Mouse (Mus musculus) lung, embryonic 14.5 days (tissue): Measurements from ENCODE around the gene Agtrap. TPM values are rescaled to one million over a fixed set of nuclear protein-coding genes. Genes with fewer than 3 reads are reported as not detected.
A peak's percentile ranks its signal among the peaks of the same experiment; 100 is the strongest.

Experiments used
- ATAC-seq: fragments of 200-750 bp; cut with Nextera tagmentation; 2 replicates; pipeline ENCODE4 v1.8.0; 2017; ENCODE audit warnings: mild to moderate bottlenecking, moderate TSS enrichment, moderate library complexity; ENCODE audit not compliant: insufficient read depth
- DNase-seq: peaks from one replicate; pipeline ENCODE4 v3.0.0-alpha.2; 2015
- H3K27ac ChIP-seq: fragments of 300-500 bp; sonication (generic); 2 replicates; pipeline ENCODE4 v1.5.1; 2014; ENCODE audit warnings: low read depth, mild to moderate bottlenecking, moderate library complexity
- H3K27me3 ChIP-seq: fragments of 300-500 bp; sonication (generic); 2 replicates; pipeline ENCODE4 v1.6.1; 2014; ENCODE audit warnings: low read length, control low read depth; ENCODE audit not compliant: insufficient read depth
- H3K36me3 ChIP-seq: fragments of 300-500 bp; sonication (generic); 2 replicates; pipeline ENCODE4 v1.6.1; 2014; ENCODE audit warnings: control low read depth; ENCODE audit not compliant: insufficient read depth
- H3K4me1 ChIP-seq: fragments of 300-500 bp; sonication (generic); 2 replicates; pipeline ENCODE4 v1.6.1; 2014; ENCODE audit warnings: antibody characterized with exemption, control low read depth; ENCODE audit not compliant: insufficient read depth
- H3K4me2 ChIP-seq: fragments of 300-500 bp; sonication (generic); 2 replicates; pipeline ENCODE4 v1.6.1; 2014; ENCODE audit warnings: mild to moderate bottlenecking
- H3K4me3 ChIP-seq: fragments of 300-500 bp; sonication (generic); 2 replicates; pipeline ENCODE4 v1.5.1; 2014; ENCODE audit warnings: low read depth, low read length
- H3K9ac ChIP-seq: fragments of 300-500 bp; sonication (generic); 2 replicates; pipeline ENCODE4 v1.6.1; 2014
- H3K9me3 ChIP-seq: fragments of 300-500 bp; sonication (generic); 2 replicates; pipeline ENCODE4 v1.6.1; 2016; ENCODE audit warnings: low read depth, low read length, control low read depth
- CTCF ChIP-seq: IDR thresholded peaks from 2 replicates; pipeline ENCODE4 v1.5.1; 2016; ENCODE audit warnings: antibody characterized with exemption, low read depth
- WGBS: fragments of 180-500 bp; shearing (Covaris S2); extraction: QIAGEN DNeasy Blood & Tissue Kit; methylation state at CpG from one replicate; pipeline ENCODE4 v1.1.7; 2014; 5-methylcytosine and 5-hydroxymethylcytosine counted together
- polyA plus RNA-seq: library from polyadenylated mRNA; unstranded; fragments of >200 nt; fragmentation: Nextera tagmentation; extraction: Ambion mirVana; gene quantifications from 2 replicates; pipeline ENCODE4 v1.2.1, GENCODE M21; 2014

The Agtrap gene
- polyA plus RNA-seq, result 11.6 and 14.2 TPM in 2 replicates

GRCm38 (mm10) chr4:148087907-148088527 lies at the start of gene Agtrap:
Gene Agtrap (minus strand): TSS chr4:148088031.
- Histone ChIP-seq H3K9ac (peak within 1 kb of the TSS; percentile 80), H3K9me3 (no peaks in the 10 kb centered on the region), H3K27me3 (no peaks in the 10 kb centered on the region), H3K4me2 (peak within 1 kb of the TSS; percentile 87), H3K27ac (peak within 1 kb of the TSS; percentile 26; the same call in 1 of the 2 replicates), H3K4me3 (peak within 1 kb of the TSS; percentile 77), H3K36me3 (no peaks in the 10 kb centered on the region), H3K4me1 (peaks cover 13% of the 10 kb centered on the region)
- no peak for TF ChIP-seq CTCF
- WGBS, result 6% methylated on average over 33 of the region's 34 CpGs
- ATAC-seq (peak; percentile 93), DNase-seq (peak; percentile 97)

- TF ChIP-seq CTCF, result no peak
- no peaks in the 10 kb centered on the region for H3K36me3 ChIP-seq
- DNase-seq (no peak), ATAC-seq (no peak)
- no peak overlapping the region for H3K27ac ChIP-seq
- 66% methylated on average over 8 of the region's 8 CpGs for WGBS
- no peaks in the 10 kb centered on the region for H3K4me1 ChIP-seq
- H3K9ac ChIP-seq, result no peak overlapping the region
- H3K9me3 ChIP-seq, result no peaks in the 10 kb centered on the region
- 0 out of 2 replicates have a peak, but pooled peaks cover 5% of the 10 kb centered on the region for H3K27me3 ChIP-seq
- H3K4me3 ChIP-seq, result no peak overlapping the region
- no peak overlapping the region for H3K4me2 ChIP-seq
Measured at GRCm38 (mm10) chr4:148137503-148137902, 49.7 kb upstream of the Agtrap start.

- Histone ChIP-seq H3K4me2 (no peak overlapping the region), H3K27me3 (peaks cover 21% of the 10 kb centered on the region), H3K36me3 (no peaks in the 10 kb centered on the region), H3K27ac (no peak overlapping the region), H3K9me3 (no peaks in the 10 kb centered on the region), H3K4me1 (no peaks in the 10 kb centered on the region), H3K9ac (no peak overlapping the region), H3K4me3 (no peak overlapping the region)
- ATAC-seq, result no peak
- WGBS, result 63% methylated on average over 8 of the region's 8 CpGs
- no peak for TF ChIP-seq CTCF
- DNase-seq, result no peak
Measured at GRCm38 (mm10) chr4:148134988-148135387, 47.2 kb upstream of the Agtrap start.

GRCm38 (mm10) chr4:148131497-148132081 lies 43.8 kb upstream of the Agtrap start:
- Histone ChIP-seq H3K4me1 (no peaks in the 10 kb centered on the region), H3K4me2 (peak overlapping the region; percentile 93), H3K27me3 (peaks cover 36% of the 10 kb centered on the region), H3K9me3 (no peaks in the 10 kb centered on the region), H3K4me3 (peak overlapping the region; percentile 66), H3K27ac (no peak overlapping the region), H3K36me3 (no peaks in the 10 kb centered on the region), H3K9ac (peak overlapping the region; percentile 73)
- ATAC-seq (peak; percentile 73), DNase-seq (peak; percentile 37)
- WGBS, result under 1% methylated on average over 21 of the region's 21 CpGs
- TF ChIP-seq CTCF, result no peak

GRCm38 (mm10) chr4:148130561-148131413 lies 43.0 kb upstream of the Agtrap start, which contains the start of gene Draxin:
Gene Draxin (minus strand): TSS chr4:148130698.
- WGBS, result under 1% methylated on average over 65 of the region's 87 CpGs
- no peaks in the 10 kb centered on the region for H3K4me1 ChIP-seq
- no peak within 1 kb of the TSS; the same call in 1 of the 2 replicates for H3K27ac ChIP-seq
- H3K27me3 ChIP-seq, result peaks cover 39% of the 10 kb centered on the region
- peak; percentile 85 for DNase-seq
- peak; percentile 94 for ATAC-seq
- peak within 1 kb of the TSS; percentile 73 for H3K9ac ChIP-seq
- no peak for TF ChIP-seq CTCF
- H3K9me3 ChIP-seq, result no peaks in the 10 kb centered on the region
- H3K36me3 ChIP-seq, result no peaks in the 10 kb centered on the region
- H3K4me3 ChIP-seq, result peak within 1 kb of the TSS; percentile 66
- peak within 1 kb of the TSS; percentile 93 for H3K4me2 ChIP-seq

- ATAC-seq (no peak), DNase-seq (peak; percentile 4)
- peak within 1 kb of the TSS; percentile 66 for H3K4me3 ChIP-seq
- H3K36me3 ChIP-seq, result no peaks in the 10 kb centered on the region
- peak within 1 kb of the TSS; percentile 93 for H3K4me2 ChIP-seq
- H3K4me1 ChIP-seq, result no peaks in the 10 kb centered on the region
- H3K27me3 ChIP-seq, result peaks cover 39% of the 10 kb centered on the region
- WGBS, result 1% methylated on average over 18 of the region's 18 CpGs
- H3K9ac ChIP-seq, result peak within 1 kb of the TSS; percentile 73
- TF ChIP-seq CTCF, result no peak
- H3K9me3 ChIP-seq, result no peaks in the 10 kb centered on the region
- no peak within 1 kb of the TSS; the same call in 1 of the 2 replicates for H3K27ac ChIP-seq
Measured at GRCm38 (mm10) chr4:148130133-148130532, 42.3 kb upstream of the Agtrap start, which contains the start of gene Mad2l2. Gene Mad2l2 (plus strand): TSS chr4:148130384.
